Mouse (Mus musculus): ENCODE measurements around the gene Gm29797. TPM values are rescaled to one million over a fixed set of nuclear protein-coding genes. Genes with fewer than 3 reads are reported as not detected.

The Gm29797 gene
- polyA plus RNA-seq, 1 experiment, result not detected

- peaks cover 39% of the 10 kb centered on the region for H3K36me3 ChIP-seq (ENCODE audit: control insufficient read depth, insufficient read depth, low read length)
- no peaks in the 10 kb centered on the region for H3K4me1 ChIP-seq (ENCODE audit: control insufficient read depth, insufficient read depth, insufficient read length)
- no peak overlapping the region for H3K4me3 ChIP-seq (ENCODE audit: extremely low read depth, insufficient read depth, insufficient read length)
- TF ChIP-seq POLR2A (IDR thresholded peaks at IDR 0.05; ENCODE audit: low read depth, low read length) (no peak), CTCF (IDR thresholded peaks at IDR 0.05; ENCODE audit: extremely low read depth, insufficient read depth, insufficient read length, insufficient replicate concordance) (no peak)
- WGBS, result 94% methylated on average over 3 of the region's 3 CpGs
- DNase-seq (ENCODE audit: low read depth in 1 of 2, low spot score in 2 of 2), result no peak
- H3K27ac ChIP-seq (ENCODE audit: insufficient read depth, low read length), result no peak overlapping the region
- no peaks in the 10 kb centered on the region for H3K27me3 ChIP-seq (ENCODE audit: control insufficient read depth, insufficient read depth, low read length)
These were observed 11.2 kb upstream of the Gm29797 start for GRCm38 (mm10) chr2:181645666-181646065.

GRCm38 (mm10) chr2:181646626-181647472 lies 10.0 kb upstream of the Gm29797 start:
- Histone ChIP-seq H3K4me1 (ENCODE audit: control insufficient read depth, insufficient read depth, insufficient read length) (no peaks in the 10 kb centered on the region), H3K27ac (ENCODE audit: insufficient read depth, low read length) (no peak overlapping the region), H3K36me3 (ENCODE audit: control insufficient read depth, insufficient read depth, low read length) (peaks cover 39% of the 10 kb centered on the region), H3K27me3 (ENCODE audit: control insufficient read depth, insufficient read depth, low read length) (no peaks in the 10 kb centered on the region), H3K4me3 (ENCODE audit: extremely low read depth, insufficient read depth, insufficient read length) (no peak overlapping the region)
- WGBS, result 92% methylated on average over 6 of the region's 6 CpGs
- DNase-seq (ENCODE audit: low read depth in 1 of 2, low spot score in 2 of 2), result no peak
- TF ChIP-seq POLR2A (IDR thresholded peaks at IDR 0.05; ENCODE audit: low read depth, low read length) (no peak), CTCF (IDR thresholded peaks at IDR 0.05; ENCODE audit: extremely low read depth, insufficient read depth, insufficient read length, insufficient replicate concordance) (no peak)

GRCm38 (mm10) chr2:181648926-181649325 lies 7.9 kb upstream of the Gm29797 start:
- Histone ChIP-seq H3K27ac (ENCODE audit: insufficient read depth, low read length) (no peak overlapping the region), H3K36me3 (ENCODE audit: control insufficient read depth, insufficient read depth, low read length) (peaks cover 45% of the 10 kb centered on the region), H3K27me3 (ENCODE audit: control insufficient read depth, insufficient read depth, low read length) (no peaks in the 10 kb centered on the region), H3K4me3 (ENCODE audit: extremely low read depth, insufficient read depth, insufficient read length) (no peak overlapping the region), H3K4me1 (ENCODE audit: control insufficient read depth, insufficient read depth, insufficient read length) (no peaks in the 10 kb centered on the region)
- TF ChIP-seq POLR2A (IDR thresholded peaks at IDR 0.05; ENCODE audit: low read depth, low read length) (no peak), CTCF (IDR thresholded peaks at IDR 0.05; ENCODE audit: extremely low read depth, insufficient read depth, insufficient read length, insufficient replicate concordance) (no peak)
- DNase-seq (ENCODE audit: low read depth in 1 of 2, low spot score in 2 of 2), result no peak
- WGBS, result 96% methylated on average over 10 of the region's 10 CpGs

GRCm38 (mm10) chr2:181653065-181653464 lies 3.8 kb upstream of the Gm29797 start:
- Histone ChIP-seq H3K4me3 (ENCODE audit: extremely low read depth, insufficient read depth, insufficient read length) (no peak overlapping the region), H3K27ac (ENCODE audit: insufficient read depth, low read length) (no peak overlapping the region), H3K4me1 (ENCODE audit: control insufficient read depth, insufficient read depth, insufficient read length) (no peaks in the 10 kb centered on the region), H3K27me3 (ENCODE audit: control insufficient read depth, insufficient read depth, low read length) (no peaks in the 10 kb centered on the region), H3K36me3 (ENCODE audit: control insufficient read depth, insufficient read depth, low read length) (peaks cover 47% of the 10 kb centered on the region)
- TF ChIP-seq POLR2A (IDR thresholded peaks at IDR 0.05; ENCODE audit: low read depth, low read length) (no peak), CTCF (IDR thresholded peaks at IDR 0.05; ENCODE audit: extremely low read depth, insufficient read depth, insufficient read length, insufficient replicate concordance) (no peak)
- DNase-seq (ENCODE audit: low read depth in 1 of 2, low spot score in 2 of 2), result no peak

GRCm38 (mm10) chr2:181653523-181653922 lies 3.3 kb upstream of the Gm29797 start:
- no peaks in the 10 kb centered on the region for H3K27me3 ChIP-seq (ENCODE audit: control insufficient read depth, insufficient read depth, low read length)
- no peak for TF ChIP-seq POLR2A (IDR thresholded peaks at IDR 0.05; ENCODE audit: low read depth, low read length)
- no peak for TF ChIP-seq CTCF (IDR thresholded peaks at IDR 0.05; ENCODE audit: extremely low read depth, insufficient read depth, insufficient read length, insufficient replicate concordance)
- H3K4me3 ChIP-seq (ENCODE audit: extremely low read depth, insufficient read depth, insufficient read length), result no peak overlapping the region
- H3K4me1 ChIP-seq (ENCODE audit: control insufficient read depth, insufficient read depth, insufficient read length), result no peaks in the 10 kb centered on the region
- no peak for DNase-seq (ENCODE audit: low read depth in 1 of 2, low spot score in 2 of 2)
- H3K36me3 ChIP-seq (ENCODE audit: control insufficient read depth, insufficient read depth, low read length), result peaks cover 42% of the 10 kb centered on the region
- no peak overlapping the region for H3K27ac ChIP-seq (ENCODE audit: insufficient read depth, low read length)
- WGBS, result 97% methylated on average over 1 of the region's 1 CpGs

- TF ChIP-seq POLR2A (IDR thresholded peaks at IDR 0.05; ENCODE audit: low read depth, low read length) (no peak), CTCF (IDR thresholded peaks at IDR 0.05; ENCODE audit: extremely low read depth, insufficient read depth, insufficient read length, insufficient replicate concordance) (no peak)
- H3K36me3 ChIP-seq (ENCODE audit: control insufficient read depth, insufficient read depth, low read length), result peaks cover 22% of the 10 kb centered on the region
- no peak overlapping the region for H3K27ac ChIP-seq (ENCODE audit: insufficient read depth, low read length)
- H3K4me3 ChIP-seq (ENCODE audit: extremely low read depth, insufficient read depth, insufficient read length), result no peak overlapping the region
- no peak for DNase-seq (ENCODE audit: low read depth in 1 of 2, low spot score in 2 of 2)
- 84% methylated on average over 2 of the region's 2 CpGs for WGBS
- peaks cover 4% of the 10 kb centered on the region; the same call in 1 of the 2 replicates for H3K4me1 ChIP-seq (ENCODE audit: control insufficient read depth, insufficient read depth, insufficient read length)
- H3K27me3 ChIP-seq (ENCODE audit: control insufficient read depth, insufficient read depth, low read length), result no peaks in the 10 kb centered on the region
These were observed 607 bp downstream of the Gm29797 start for GRCm38 (mm10) chr2:181657441-181657840.

GRCm38 (mm10) chr2:181658528-181658927 lies 1.7 kb downstream of the Gm29797 start:
- DNase-seq (ENCODE audit: low read depth in 1 of 2, low spot score in 2 of 2), result no peak
- Histone ChIP-seq H3K4me3 (ENCODE audit: extremely low read depth, insufficient read depth, insufficient read length) (no peak overlapping the region), H3K36me3 (ENCODE audit: control insufficient read depth, insufficient read depth, low read length) (peaks cover 17% of the 10 kb centered on the region), H3K4me1 (ENCODE audit: control insufficient read depth, insufficient read depth, insufficient read length) (peaks cover 4% of the 10 kb centered on the region; the same call in 1 of the 2 replicates), H3K27me3 (ENCODE audit: control insufficient read depth, insufficient read depth, low read length) (no peaks in the 10 kb centered on the region), H3K27ac (ENCODE audit: insufficient read depth, low read length) (no peak overlapping the region)
- WGBS, result 85% methylated on average over 7 of the region's 7 CpGs
- TF ChIP-seq CTCF (IDR thresholded peaks at IDR 0.05; ENCODE audit: extremely low read depth, insufficient read depth, insufficient read length, insufficient replicate concordance) (no peak), POLR2A (IDR thresholded peaks at IDR 0.05; ENCODE audit: low read depth, low read length) (no peak)

Data from spleen, adult 2 months (tissue).